Mouse (Mus musculus): Measurements from ENCODE around the gene Usp49. TPM values are rescaled to one million over a fixed set of nuclear protein-coding genes. Genes with fewer than 3 reads are reported as not detected.

Usp49 gene
- polyA plus RNA-seq, 1 experiment = 8.8 TPM

DNA sequence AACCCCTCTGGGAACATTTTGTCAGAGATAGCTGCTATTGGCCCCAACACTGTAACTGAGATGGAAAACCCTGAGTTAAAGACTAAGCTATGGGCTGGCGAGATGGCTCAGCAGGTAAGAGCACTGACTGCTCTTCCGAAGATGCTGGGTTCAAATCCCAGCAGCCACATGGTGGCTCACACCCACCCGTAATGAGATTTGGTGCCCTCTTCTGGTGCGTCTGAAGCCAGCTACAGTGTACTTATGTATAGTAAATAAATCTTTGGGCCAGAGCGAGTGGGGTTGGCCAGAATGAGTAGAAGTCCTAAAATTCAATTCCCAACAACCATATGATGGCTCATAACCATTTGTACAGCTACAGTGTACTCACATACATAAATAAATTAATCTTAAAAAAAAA, 24.3 kb upstream of the Usp49 start:
- Histone ChIP-seq H3K27ac (ENCODE audit: insufficient read depth, low read length) (no peak overlapping the region), H3K4me1 (ENCODE audit: control insufficient read depth, insufficient read depth, low read length) (no peaks in the 10 kb centered on the region), H3K4me3 (ENCODE audit: insufficient read depth, low read length) (no peak overlapping the region)
- no peak for TF ChIP-seq CTCF (IDR thresholded peaks at IDR 0.05; ENCODE audit: borderline replicate concordance, insufficient read depth, low read length)
- no peak for TF ChIP-seq POLR2A (IDR thresholded peaks at IDR 0.05; ENCODE audit: low read depth, low read length)

DNA sequence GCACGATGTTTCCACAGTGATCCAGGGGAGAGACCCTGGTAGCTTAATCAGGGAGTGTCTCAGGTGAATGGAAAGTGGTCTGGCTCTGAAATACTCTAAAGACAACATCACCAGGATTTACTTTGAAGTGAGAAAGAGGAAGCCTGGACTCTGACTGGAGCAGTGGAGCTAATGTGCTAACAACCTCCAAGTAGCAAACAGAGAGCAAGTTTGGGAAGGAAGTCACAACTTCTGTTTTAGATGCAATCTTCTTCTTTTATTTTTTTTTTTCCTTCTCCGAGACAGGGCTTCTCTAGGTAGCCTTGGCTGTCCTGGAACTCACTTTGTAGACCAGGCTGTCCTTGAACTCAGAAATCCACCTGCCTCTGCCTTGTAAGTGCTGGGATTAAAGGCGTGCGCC, 21.3 kb upstream of the Usp49 start:
- H3K4me3 ChIP-seq (ENCODE audit: insufficient read depth, low read length) = no peak overlapping the region
- TF ChIP-seq POLR2A (IDR thresholded peaks at IDR 0.05; ENCODE audit: low read depth, low read length) (no peak), CTCF (IDR thresholded peaks at IDR 0.05; ENCODE audit: borderline replicate concordance, insufficient read depth, low read length) (no peak)
- no peaks in the 10 kb centered on the region for H3K4me1 ChIP-seq (ENCODE audit: control insufficient read depth, insufficient read depth, low read length)

DNA sequence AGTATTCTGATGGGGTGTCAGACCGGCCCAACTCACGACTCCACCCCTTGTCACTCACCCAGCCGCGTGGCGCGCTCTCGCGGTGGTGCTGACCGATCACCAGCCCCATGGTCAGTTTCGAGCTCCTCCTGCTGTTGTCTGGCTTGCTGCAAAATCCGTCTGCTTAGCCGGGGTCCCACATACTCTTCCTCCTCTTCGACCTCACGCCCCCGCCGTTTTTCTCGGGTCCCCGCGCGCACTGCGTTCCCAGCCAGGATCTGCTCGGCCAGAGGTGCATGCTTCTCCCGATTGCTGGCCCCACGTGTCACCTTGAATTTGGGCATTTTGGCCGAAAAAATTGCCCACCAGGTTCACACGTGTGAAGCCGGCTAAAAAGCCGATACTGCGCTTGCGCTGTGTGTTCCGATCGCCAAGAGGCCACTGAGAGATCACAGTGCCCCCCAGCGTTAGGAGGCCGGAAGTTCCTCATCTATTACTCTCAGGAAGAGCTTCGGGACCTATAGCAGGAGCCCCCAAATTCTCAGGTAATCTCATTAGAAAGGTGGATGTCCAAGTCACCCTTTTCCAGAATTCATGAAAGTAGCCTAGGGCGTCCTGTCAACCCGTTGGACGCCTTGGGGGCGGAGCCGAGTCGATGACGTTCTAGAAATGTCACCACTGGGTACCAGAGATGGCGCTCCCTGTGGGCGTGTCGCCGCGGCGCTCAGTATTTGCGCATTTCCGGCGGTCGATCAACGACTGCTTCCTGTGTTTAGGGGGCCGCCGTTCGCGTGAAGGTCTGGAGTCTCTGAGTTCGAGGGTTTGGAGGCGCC, 19.4 kb upstream of the Usp49 start, which contains the start of the genes Bysl, Med20 and Gm20517:
TSS of gene Bysl (minus strand) at position 644 of the 812 bp plus-strand sequence.
TSS of gene Med20 (plus strand) at position 734 of the 812 bp plus-strand sequence.
TSS of gene Gm20517 (plus strand) at position 741 of the 812 bp plus-strand sequence.
- peak within 1 kb of the TSS; percentile 85 for H3K27ac ChIP-seq (ENCODE audit: insufficient read depth, low read length)
- peak; percentile 63; the same call in 1 of the 2 replicates for TF ChIP-seq CTCF (IDR thresholded peaks at IDR 0.05; ENCODE audit: borderline replicate concordance, insufficient read depth, low read length)
- peak; percentile 78 for TF ChIP-seq POLR2A (IDR thresholded peaks at IDR 0.05; ENCODE audit: low read depth, low read length)
- H3K4me3 ChIP-seq (ENCODE audit: insufficient read depth, low read length) = peak within 1 kb of the TSS; percentile 82
- no peaks in the 10 kb centered on the region for H3K4me1 ChIP-seq (ENCODE audit: control insufficient read depth, insufficient read depth, low read length)

More for the DNA sequence above, 21.3 kb upstream of the Usp49 start:
- no peak overlapping the region for H3K27ac ChIP-seq (ENCODE audit: insufficient read depth, low read length)

DNA sequence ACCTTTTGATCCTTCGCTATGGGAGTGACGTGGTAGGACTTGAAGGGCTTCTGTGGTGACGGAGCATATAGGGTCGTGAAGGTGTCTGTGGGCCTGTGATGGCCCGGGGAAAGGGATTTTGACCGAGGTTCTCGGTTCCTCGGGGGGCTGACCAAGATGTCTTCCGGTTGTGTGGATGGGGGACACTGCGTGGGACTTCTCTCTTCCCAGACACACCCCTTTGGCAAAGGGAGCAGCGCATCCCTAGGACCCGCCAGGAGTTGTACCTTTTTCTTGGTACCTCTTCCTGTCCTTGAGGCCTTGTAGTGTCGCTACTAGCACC, 18.9 kb upstream of the Usp49 start:
- H3K4me1 ChIP-seq (ENCODE audit: control insufficient read depth, insufficient read depth, low read length) = no peaks in the 10 kb centered on the region
- peak overlapping the region; percentile 20; the same call in 1 of the 2 replicates for H3K27ac ChIP-seq (ENCODE audit: insufficient read depth, low read length)
- TF ChIP-seq POLR2A (IDR thresholded peaks at IDR 0.05; ENCODE audit: low read depth, low read length) = no peak
- no peak for TF ChIP-seq CTCF (IDR thresholded peaks at IDR 0.05; ENCODE audit: borderline replicate concordance, insufficient read depth, low read length)
- peak overlapping the region; percentile 82 for H3K4me3 ChIP-seq (ENCODE audit: insufficient read depth, low read length)

DNA sequence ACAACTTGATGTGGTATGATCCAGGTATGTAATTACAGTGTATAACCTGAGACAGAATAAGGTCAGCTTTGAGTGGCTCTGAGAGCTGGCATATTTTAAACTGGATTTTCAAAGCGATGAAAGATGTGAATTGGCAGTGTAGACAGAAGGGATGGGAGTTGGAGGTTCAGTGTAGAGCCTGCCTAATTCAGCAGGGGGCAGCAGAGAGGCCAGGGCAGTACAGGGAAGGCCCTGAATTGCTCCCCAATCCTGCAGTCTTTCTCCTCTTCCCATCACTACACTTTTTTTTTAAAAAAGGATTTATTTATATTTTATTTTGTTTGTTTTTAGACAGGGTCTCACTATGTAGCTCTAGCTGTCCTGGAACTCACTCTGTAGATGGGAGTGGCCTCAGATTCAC, 16.5 kb upstream of the Usp49 start:
- Histone ChIP-seq H3K27ac (ENCODE audit: insufficient read depth, low read length) (no peak overlapping the region), H3K4me1 (ENCODE audit: control insufficient read depth, insufficient read depth, low read length) (no peaks in the 10 kb centered on the region), H3K4me3 (ENCODE audit: insufficient read depth, low read length) (no peak overlapping the region)
- TF ChIP-seq POLR2A (IDR thresholded peaks at IDR 0.05; ENCODE audit: low read depth, low read length) = no peak
- peak; percentile 56; the same call in 1 of the 2 replicates for TF ChIP-seq CTCF (IDR thresholded peaks at IDR 0.05; ENCODE audit: borderline replicate concordance, insufficient read depth, low read length)

DNA sequence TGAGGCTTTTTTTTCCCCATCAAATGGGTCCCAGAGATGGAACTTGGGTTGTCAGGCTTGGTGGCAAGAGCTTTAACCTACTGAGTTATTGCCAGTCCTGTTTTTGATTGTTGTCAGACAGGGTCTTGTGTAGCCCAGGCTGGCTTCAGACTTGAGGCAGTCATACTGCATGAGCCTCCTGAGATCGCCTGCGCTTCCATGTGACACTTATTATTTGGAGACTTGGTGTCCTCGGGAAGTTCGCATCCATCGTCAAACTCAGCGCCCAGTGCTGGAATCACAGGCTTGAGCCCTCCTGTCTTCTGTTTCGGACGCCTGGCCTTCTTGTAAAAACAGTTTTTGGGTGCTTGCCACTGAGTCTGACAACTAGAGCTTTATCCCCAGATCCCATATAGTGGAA, 14.4 kb upstream of the Usp49 start:
- H3K4me3 ChIP-seq (ENCODE audit: insufficient read depth, low read length) = no peak overlapping the region
- H3K27ac ChIP-seq (ENCODE audit: insufficient read depth, low read length) = no peak overlapping the region
- H3K4me1 ChIP-seq (ENCODE audit: control insufficient read depth, insufficient read depth, low read length) = no peaks in the 10 kb centered on the region
- no peak for TF ChIP-seq POLR2A (IDR thresholded peaks at IDR 0.05; ENCODE audit: low read depth, low read length)
- TF ChIP-seq CTCF (IDR thresholded peaks at IDR 0.05; ENCODE audit: borderline replicate concordance, insufficient read depth, low read length) = no peak

DNA sequence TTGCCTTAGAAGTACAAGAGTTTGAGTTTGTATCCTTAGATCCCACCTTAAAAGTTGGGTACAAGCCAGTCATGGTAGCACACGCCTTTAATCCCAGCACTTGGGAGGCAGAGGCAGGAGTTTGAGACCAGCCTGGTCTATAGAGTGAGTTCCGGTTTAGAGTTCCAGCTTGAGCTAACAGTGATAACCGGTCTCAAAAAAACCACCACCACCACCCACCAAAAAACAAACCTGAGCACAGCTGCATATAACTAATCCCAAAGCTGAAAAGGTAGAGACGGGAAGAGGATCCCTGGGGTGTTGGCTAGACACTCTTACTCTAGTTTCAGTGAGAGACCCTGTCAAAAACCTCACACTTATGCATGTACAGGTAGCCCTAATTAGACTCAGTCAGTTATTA, 13.8 kb upstream of the Usp49 start:
- H3K27ac ChIP-seq (ENCODE audit: insufficient read depth, low read length) = no peak overlapping the region
- no peak overlapping the region for H3K4me3 ChIP-seq (ENCODE audit: insufficient read depth, low read length)
- TF ChIP-seq POLR2A (IDR thresholded peaks at IDR 0.05; ENCODE audit: low read depth, low read length) (no peak), CTCF (IDR thresholded peaks at IDR 0.05; ENCODE audit: borderline replicate concordance, insufficient read depth, low read length) (no peak)
- no peaks in the 10 kb centered on the region for H3K4me1 ChIP-seq (ENCODE audit: control insufficient read depth, insufficient read depth, low read length)

DNA sequence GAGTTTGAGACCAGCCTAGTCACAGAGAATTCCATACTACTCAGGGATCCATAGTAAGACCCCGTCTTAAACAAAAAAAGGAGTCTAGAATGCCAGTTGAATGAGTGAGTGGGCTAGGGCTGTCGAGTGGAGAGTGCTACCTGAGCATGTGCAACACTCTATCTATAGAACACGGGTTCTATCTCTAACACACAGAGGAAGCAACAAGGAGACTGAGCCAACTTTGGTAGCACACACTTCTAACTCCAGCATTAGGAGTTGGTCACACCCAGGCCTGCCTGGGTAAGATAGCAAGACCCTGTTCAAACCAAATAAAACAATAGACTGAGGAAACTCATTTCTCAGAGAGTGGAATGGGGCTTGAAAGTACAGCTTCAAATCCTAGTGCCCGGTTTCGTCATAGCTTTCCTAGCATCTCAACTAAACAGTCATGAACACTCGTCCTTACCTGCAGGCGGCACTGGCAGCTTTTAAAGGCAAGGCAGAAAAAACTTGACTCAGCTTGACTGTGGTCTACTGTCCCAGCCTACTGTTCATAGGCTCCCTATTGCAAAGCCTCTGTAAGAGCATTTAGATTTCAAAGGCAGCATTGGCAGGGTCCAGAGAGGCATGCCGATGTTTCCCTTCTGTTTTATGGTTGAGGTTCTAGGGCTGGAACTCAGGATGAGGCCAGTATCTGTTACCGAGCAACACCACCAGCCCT, 12.7 kb upstream of the Usp49 start:
- no peaks in the 10 kb centered on the region for H3K4me1 ChIP-seq (ENCODE audit: control insufficient read depth, insufficient read depth, low read length)
- H3K4me3 ChIP-seq (ENCODE audit: insufficient read depth, low read length) = no peak overlapping the region
- TF ChIP-seq POLR2A (IDR thresholded peaks at IDR 0.05; ENCODE audit: low read depth, low read length) (no peak), CTCF (IDR thresholded peaks at IDR 0.05; ENCODE audit: borderline replicate concordance, insufficient read depth, low read length) (no peak)
- H3K27ac ChIP-seq (ENCODE audit: insufficient read depth, low read length) = no peak overlapping the region

DNA sequence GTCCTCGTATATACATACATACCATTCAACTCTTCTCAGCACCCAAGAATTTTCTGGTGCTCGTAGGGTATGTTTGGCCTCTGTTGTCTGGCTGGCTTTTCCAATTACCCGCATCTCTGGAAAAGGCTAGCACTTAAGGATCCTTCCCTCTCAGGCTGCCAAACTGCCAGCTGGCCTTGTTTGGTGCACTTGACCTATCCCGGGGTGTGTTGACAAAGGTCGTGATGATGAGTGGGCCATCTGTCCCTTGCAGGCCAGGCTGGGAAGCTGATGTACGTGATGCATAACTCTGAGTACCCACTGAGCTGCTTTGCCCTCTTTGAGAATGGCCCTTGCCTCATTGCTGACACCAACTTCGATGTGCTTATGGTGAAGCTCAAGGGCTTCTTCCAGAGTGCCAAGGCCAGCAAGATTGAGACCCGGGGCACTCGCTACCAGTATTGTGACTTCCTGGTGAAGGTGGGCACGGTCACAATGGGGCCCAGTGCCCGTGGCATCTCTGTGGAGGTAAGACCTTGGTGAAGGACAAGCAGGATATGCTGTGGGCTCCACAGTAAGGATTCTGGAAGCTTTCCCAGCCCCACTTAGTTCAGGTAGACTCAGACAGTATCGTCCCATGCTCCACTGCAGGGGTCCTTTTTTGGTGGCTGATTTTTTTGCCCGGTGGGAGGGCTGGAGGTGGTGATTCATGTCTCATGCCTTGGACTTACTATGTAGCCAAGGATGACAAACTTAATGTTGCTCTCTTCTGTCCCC, 11.8 kb upstream of the Usp49 start:
- no peak overlapping the region for H3K4me3 ChIP-seq (ENCODE audit: insufficient read depth, low read length)
- no peak overlapping the region for H3K27ac ChIP-seq (ENCODE audit: insufficient read depth, low read length)
- H3K4me1 ChIP-seq (ENCODE audit: control insufficient read depth, insufficient read depth, low read length) = no peaks in the 10 kb centered on the region
- TF ChIP-seq CTCF (IDR thresholded peaks at IDR 0.05; ENCODE audit: borderline replicate concordance, insufficient read depth, low read length) (no peak), POLR2A (IDR thresholded peaks at IDR 0.05; ENCODE audit: low read depth, low read length) (no peak)

All from embryonic fibroblast, embryonic 13.5 days (primary cell).